Mouse (Mus musculus) hindbrain, embryonic 15.5 days (tissue): ENCODE data around the gene Slc35a1. TPM values are rescaled to one million over a fixed set of nuclear protein-coding genes. Genes with fewer than 3 reads are reported as not detected.
A peak's percentile ranks its signal among the peaks of the same experiment; 100 is the strongest.
"Not testable (repeated sequence)": the region's sequence is repeated elsewhere in the genome, so short reads cannot be mapped to it uniquely, and the experiment has no call there.

ENCODE experiments used
- ATAC-seq: fragments of 200-750 bp; cut with Nextera tagmentation; 2 replicates; pipeline ENCODE4 v1.8.0; 2017; ENCODE audit warnings: low read depth, moderate number of reproducible peaks, moderate TSS enrichment; ENCODE audit not compliant: low FRiP score
- H3K27ac ChIP-seq: fragments of 300-500 bp; sonication (generic); replicated peaks from 2 replicates; pipeline ENCODE4 v1.5.1; 2015; ENCODE audit warnings: mild to moderate bottlenecking, inconsistent platforms
- H3K27me3 ChIP-seq: fragments of 300-500 bp; sonication (generic); 2 replicates; pipeline ENCODE4 v1.6.1; 2015; ENCODE audit warnings: control low read depth, inconsistent platforms
- H3K36me3 ChIP-seq: fragments of 300-500 bp; sonication (generic); 2 replicates; pipeline ENCODE4 v1.6.1; 2015; ENCODE audit warnings: control low read depth, inconsistent platforms
- H3K4me1 ChIP-seq: fragments of 300-500 bp; sonication (generic); replicated peaks from 2 replicates; pipeline ENCODE4 v1.6.1; 2015; ENCODE audit warnings: control low read depth, inconsistent platforms
- H3K4me2 ChIP-seq: fragments of 300-500 bp; sonication (generic); 2 replicates; pipeline ENCODE4 v1.6.1; 2015; ENCODE audit warnings: moderate library complexity, mild to moderate bottlenecking, inconsistent platforms
- H3K4me3 ChIP-seq: fragments of 300-500 bp; sonication (generic); 2 replicates; pipeline ENCODE4 v1.5.1; 2015; ENCODE audit warnings: mild to moderate bottlenecking, inconsistent platforms
- H3K9ac ChIP-seq: fragments of 300-500 bp; sonication (generic); 2 replicates; pipeline ENCODE4 v1.6.1; 2015; ENCODE audit warnings: inconsistent platforms
- H3K9me3 ChIP-seq: fragments of 300-500 bp; sonication (generic); 2 replicates; pipeline ENCODE4 v1.6.1; 2016; ENCODE audit warnings: control low read depth, inconsistent platforms
- WGBS: fragments of 180-500 bp; shearing (Covaris S2); methylation state at CpG from one replicate; pipeline ENCODE4 v1.1.7; 2015; 5-methylcytosine and 5-hydroxymethylcytosine counted together
- polyA plus RNA-seq: library from polyadenylated mRNA; unstranded; fragments of >200 nt; fragmentation: Nextera tagmentation; extraction: Ambion mirVana; gene quantifications from 2 replicates; pipeline ENCODE4 v1.2.1, GENCODE M21; 2015

Slc35a1 gene
- polyA plus RNA-seq: 47.4 and 47.7 TPM in 2 replicates

GRCm38 (mm10) chr4:34686874-34687567, at the start of gene Slc35a1:
Slc35a1 (minus strand) TSS chr4:34687438.
- peaks cover 9% of the 10 kb centered on the region for H3K36me3 ChIP-seq
- H3K9me3 ChIP-seq: no peaks in the 10 kb centered on the region
- H3K9ac ChIP-seq: peak within 1 kb of the TSS; percentile 99
- peak within 1 kb of the TSS; percentile 59 for H3K4me2 ChIP-seq
- peak within 1 kb of the TSS; percentile 98 for H3K4me3 ChIP-seq
- peaks cover 17% of the 10 kb centered on the region for H3K4me1 ChIP-seq
- peak within 1 kb of the TSS; percentile 98 for H3K27ac ChIP-seq
- ATAC-seq: peak; percentile 99
- WGBS: under 1% methylated on average over 65 of the region's 65 CpGs
- no peaks in the 10 kb centered on the region for H3K27me3 ChIP-seq

DNA sequence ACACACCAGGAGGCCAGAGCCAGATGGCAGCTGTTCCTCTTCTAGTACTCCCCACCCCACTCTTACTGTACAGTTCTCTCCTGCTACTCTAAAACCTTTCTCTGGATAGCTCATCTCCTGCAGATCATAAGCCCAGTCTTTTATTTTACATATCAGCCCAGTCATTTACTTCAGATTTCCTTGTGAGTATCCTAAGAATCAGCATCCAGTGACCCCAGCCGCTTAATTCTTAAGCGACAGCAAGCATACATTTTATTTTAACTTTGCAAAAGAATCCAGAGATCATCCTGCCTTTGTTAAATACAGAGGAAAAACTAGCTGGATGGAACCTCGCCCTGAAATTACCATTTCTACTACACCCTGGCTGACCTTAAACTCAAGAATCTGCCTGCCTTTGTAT, 47.2 kb upstream of the Slc35a1 start:
- H3K27me3 ChIP-seq: no peaks in the 10 kb centered on the region
- no peak overlapping the region for H3K9ac ChIP-seq
- H3K4me3 ChIP-seq: no peak overlapping the region
- no peak overlapping the region for H3K27ac ChIP-seq
- no peak overlapping the region for H3K4me2 ChIP-seq
- ATAC-seq: no peak
- no peaks in the 10 kb centered on the region for H3K36me3 ChIP-seq
- H3K4me1 ChIP-seq: 0 out of 2 replicates have a peak, but pooled peaks cover 8% of the 10 kb centered on the region
- WGBS: 79% methylated on average over 3 of the region's 3 CpGs
- no peaks in the 10 kb centered on the region for H3K9me3 ChIP-seq

- not testable (repeated sequence) for H3K4me1 ChIP-seq, H3K9ac ChIP-seq, H3K27me3 ChIP-seq, H3K27ac ChIP-seq, H3K9me3 ChIP-seq, ATAC-seq, H3K36me3 ChIP-seq, H3K4me3 ChIP-seq, H3K4me2 ChIP-seq
- 29% methylated on average over 2 of the region's 2 CpGs for WGBS
Observed at GRCm38 (mm10) chr4:34733415-34733814, 46.2 kb upstream of the Slc35a1 start.

- ATAC-seq: peak; percentile 95
- H3K4me1 ChIP-seq: 0 out of 2 replicates have a peak, but pooled peaks cover 9% of the 10 kb centered on the region
- peak within 1 kb of the TSS; percentile 51 for H3K4me3 ChIP-seq
- 0% methylated on average over 38 of the region's 38 CpGs for WGBS
- no peaks in the 10 kb centered on the region for H3K9me3 ChIP-seq
- no peak within 1 kb of the TSS for H3K27ac ChIP-seq
- peak within 1 kb of the TSS; percentile 90 for H3K4me2 ChIP-seq
- no peaks in the 10 kb centered on the region for H3K36me3 ChIP-seq
- no peaks in the 10 kb centered on the region for H3K27me3 ChIP-seq
- peak within 1 kb of the TSS; percentile 48 for H3K9ac ChIP-seq
Observed at GRCm38 (mm10) chr4:34729851-34730341, 42.7 kb upstream of the Slc35a1 start, which contains the start of gene Cfap206. Cfap206 (minus strand) TSS chr4:34730206.

- not testable (repeated sequence) for H3K36me3 ChIP-seq, H3K4me3 ChIP-seq, H3K27me3 ChIP-seq, H3K9me3 ChIP-seq, H3K9ac ChIP-seq, H3K27ac ChIP-seq, H3K4me1 ChIP-seq, ATAC-seq, H3K4me2 ChIP-seq
- WGBS: 97% methylated on average over 3 of the region's 3 CpGs
Observed at GRCm38 (mm10) chr4:34725710-34726109, 38.5 kb upstream of the Slc35a1 start.

- no peak overlapping the region for H3K4me3 ChIP-seq
- 54% methylated on average over 4 of the region's 4 CpGs for WGBS
- no peaks in the 10 kb centered on the region for H3K27me3 ChIP-seq
- no peak overlapping the region for H3K9ac ChIP-seq
- no peak overlapping the region for H3K4me2 ChIP-seq
- no peaks in the 10 kb centered on the region for H3K9me3 ChIP-seq
- H3K27ac ChIP-seq: no peak overlapping the region
- H3K4me1 ChIP-seq: no peaks in the 10 kb centered on the region
- no peak for ATAC-seq
- H3K36me3 ChIP-seq: no peaks in the 10 kb centered on the region
Observed at GRCm38 (mm10) chr4:34724306-34724705, 37.1 kb upstream of the Slc35a1 start.

DNA sequence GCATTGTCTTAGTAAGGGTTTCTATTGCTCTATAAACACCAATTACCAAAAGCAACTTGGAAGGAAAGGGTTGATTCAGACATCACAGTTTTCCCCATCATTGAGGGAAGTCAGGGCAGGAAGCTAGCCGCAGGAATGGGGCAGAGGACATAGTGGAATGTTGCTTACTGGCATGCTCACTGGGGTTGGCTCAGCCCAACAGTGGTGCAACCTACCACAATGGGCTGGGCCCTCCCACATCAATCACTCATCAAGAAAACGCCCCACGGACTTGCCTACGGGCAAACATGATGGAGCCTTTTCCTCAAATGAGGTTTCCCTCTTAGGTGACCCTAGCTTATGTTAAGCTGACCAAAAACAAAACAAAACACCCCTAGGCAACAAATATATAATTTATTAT, 35.9 kb upstream of the Slc35a1 start:
- H3K9ac ChIP-seq: no peak overlapping the region
- no peak overlapping the region for H3K27ac ChIP-seq
- no peak overlapping the region for H3K4me2 ChIP-seq
- no peak for ATAC-seq
- no peaks in the 10 kb centered on the region for H3K9me3 ChIP-seq
- WGBS: 69% methylated on average over 4 of the region's 4 CpGs
- H3K36me3 ChIP-seq: no peaks in the 10 kb centered on the region
- H3K4me1 ChIP-seq: no peaks in the 10 kb centered on the region
- H3K27me3 ChIP-seq: no peaks in the 10 kb centered on the region
- H3K4me3 ChIP-seq: no peak overlapping the region

GRCm38 (mm10) chr4:34720127-34720895, 33.1 kb upstream of the Slc35a1 start:
- no peaks in the 10 kb centered on the region for H3K27me3 ChIP-seq
- H3K9me3 ChIP-seq: no peaks in the 10 kb centered on the region
- H3K4me1 ChIP-seq: no peaks in the 10 kb centered on the region
- WGBS: 92% methylated on average over 7 of the region's 7 CpGs
- ATAC-seq: no peak
- no peaks in the 10 kb centered on the region for H3K36me3 ChIP-seq
- no peak overlapping the region for H3K4me3 ChIP-seq
- H3K9ac ChIP-seq: no peak overlapping the region
- H3K4me2 ChIP-seq: no peak overlapping the region
- no peak overlapping the region for H3K27ac ChIP-seq

- H3K27ac ChIP-seq: no peak overlapping the region
- no peaks in the 10 kb centered on the region for H3K9me3 ChIP-seq
- ATAC-seq: no peak
- no peaks in the 10 kb centered on the region for H3K36me3 ChIP-seq
- no peaks in the 10 kb centered on the region for H3K27me3 ChIP-seq
- no peak overlapping the region for H3K4me3 ChIP-seq
- no peak overlapping the region for H3K9ac ChIP-seq
- WGBS: 97% methylated on average over 12 of the region's 12 CpGs
- H3K4me2 ChIP-seq: no peak overlapping the region
- H3K4me1 ChIP-seq: no peaks in the 10 kb centered on the region
Observed at GRCm38 (mm10) chr4:34719421-34719820, 32.2 kb upstream of the Slc35a1 start.

DNA sequence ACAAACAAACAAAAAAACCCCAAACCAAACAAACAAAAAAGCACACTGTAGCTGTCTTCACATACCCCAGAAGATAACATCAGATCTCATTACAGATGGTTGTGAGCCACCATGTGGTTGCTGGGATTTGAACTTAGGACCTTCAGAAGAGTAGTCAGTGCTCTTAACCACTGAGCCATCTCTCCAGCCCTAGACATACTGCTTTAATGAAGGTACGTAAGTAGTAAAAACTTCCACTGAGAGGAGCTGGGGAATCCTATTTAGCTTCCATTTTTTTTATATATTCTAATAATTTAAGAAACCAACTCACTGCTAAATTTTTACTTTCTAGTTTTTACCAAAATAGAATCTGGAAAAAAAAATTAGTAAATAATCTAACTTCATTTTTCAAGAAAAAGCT, 27.8 kb upstream of the Slc35a1 start:
- Histone ChIP-seq H3K9ac (no peak overlapping the region), H3K4me3 (no peak overlapping the region), H3K4me1 (no peaks in the 10 kb centered on the region), H3K27ac (no peak overlapping the region), H3K27me3 (no peaks in the 10 kb centered on the region), H3K9me3 (no peaks in the 10 kb centered on the region), H3K4me2 (no peak overlapping the region), H3K36me3 (no peaks in the 10 kb centered on the region)
- ATAC-seq: no peak
- WGBS: 93% methylated on average over 1 of the region's 1 CpGs

DNA sequence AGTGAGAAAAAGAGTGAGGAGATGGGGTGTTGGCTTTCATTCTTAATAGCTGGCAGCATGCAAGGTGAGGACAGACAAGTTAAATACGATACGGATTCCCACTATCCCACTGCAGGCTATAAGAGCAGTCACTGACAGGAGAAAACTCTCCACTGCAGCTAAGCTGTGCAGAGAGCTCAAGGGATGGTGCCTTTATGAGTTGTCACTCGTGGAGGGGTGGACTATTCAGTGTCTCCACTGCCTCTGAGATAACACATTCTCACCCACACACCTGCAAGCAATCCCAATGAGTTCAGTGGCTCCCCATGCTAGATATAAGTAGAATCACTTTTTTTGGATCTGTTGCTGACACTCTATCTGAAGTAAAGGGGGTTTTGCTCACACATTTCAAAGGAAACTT, 20.9 kb upstream of the Slc35a1 start:
- Histone ChIP-seq H3K27ac (no peak overlapping the region), H3K36me3 (no peaks in the 10 kb centered on the region), H3K27me3 (no peaks in the 10 kb centered on the region), H3K4me3 (no peak overlapping the region), H3K4me1 (no peaks in the 10 kb centered on the region), H3K4me2 (no peak overlapping the region), H3K9me3 (no peaks in the 10 kb centered on the region), H3K9ac (no peak overlapping the region)
- WGBS: 89% methylated on average over 3 of the region's 3 CpGs
- no peak for ATAC-seq

GRCm38 (mm10) chr4:34707248-34707647, 20.0 kb upstream of the Slc35a1 start:
- H3K27ac ChIP-seq: no peak overlapping the region
- H3K36me3 ChIP-seq: no peaks in the 10 kb centered on the region
- H3K9ac ChIP-seq: no peak overlapping the region
- no peak for ATAC-seq
- H3K4me3 ChIP-seq: no peak overlapping the region
- no peaks in the 10 kb centered on the region for H3K4me1 ChIP-seq
- WGBS: 74% methylated on average over 3 of the region's 3 CpGs
- no peaks in the 10 kb centered on the region for H3K27me3 ChIP-seq
- H3K9me3 ChIP-seq: no peaks in the 10 kb centered on the region
- H3K4me2 ChIP-seq: no peak overlapping the region
